Mouse (Mus musculus): ENCODE measurements around the gene Ccdc150. TPM values are rescaled to one million over a fixed set of nuclear protein-coding genes. Genes with fewer than 3 reads are reported as not detected.

Gene Ccdc150
- total RNA-seq (2021): not detected
- long read RNA-seq, experiment 1: 0 reads
- long read RNA-seq, experiment 2: 0 reads

GRCm38 (mm10) chr1:54250158-54250866 is at the start of gene Ccdc150:
Gene Ccdc150 (plus strand): TSS chr1:54250683.
- DNase-seq: peak; percentile 95

GRCm38 (mm10) chr1:54220273-54220672 is 30.2 kb upstream of the Ccdc150 start:
- no peak for DNase-seq

GRCm38 (mm10) chr1:54242722-54243121 is 7.8 kb upstream of the Ccdc150 start:
- no peak for DNase-seq

GRCm38 (mm10) chr1:54275552-54275951 is 25.1 kb downstream of the Ccdc150 start:
- no peak for DNase-seq

- no peak for DNase-seq
These were observed 29.1 kb downstream of the Ccdc150 start for GRCm38 (mm10) chr1:54279628-54280027.

GRCm38 (mm10) chr1:54280651-54281050 is 30.2 kb downstream of the Ccdc150 start:
- no peak for DNase-seq

- no peak for DNase-seq
These were observed 55.9 kb downstream of the Ccdc150 start for GRCm38 (mm10) chr1:54306404-54306803.

GRCm38 (mm10) chr1:54326647-54327046 is 76.2 kb downstream of the Ccdc150 start:
- DNase-seq: no peak

- no peak for DNase-seq
These were observed 77.5 kb downstream of the Ccdc150 start for GRCm38 (mm10) chr1:54327876-54328545.

- no peak for DNase-seq
These were observed 82.5 kb downstream of the Ccdc150 start for GRCm38 (mm10) chr1:54332988-54333387.

GRCm38 (mm10) chr1:54354786-54355185 is 104.3 kb downstream of the Ccdc150 start:
- no peak for DNase-seq

- DNase-seq: no peak
These were observed 105.0 kb downstream of the Ccdc150 start for GRCm38 (mm10) chr1:54355485-54355884.

GRCm38 (mm10) chr1:54356566-54356965 is 106.1 kb downstream of the Ccdc150 start:
- DNase-seq: peak; percentile 13

GRCm38 (mm10) chr1:54377506-54378051 is 127.1 kb downstream of the Ccdc150 start:
- no peak for DNase-seq

GRCm38 (mm10) chr1:54380978-54381914 is 130.8 kb downstream of the Ccdc150 start:
- DNase-seq: no peak

GRCm38 (mm10) chr1:54384221-54384620 is 133.7 kb downstream of the Ccdc150 start:
- DNase-seq: no peak

GRCm38 (mm10) chr1:54402736-54403135 is 152.3 kb downstream of the Ccdc150 start:
- no peak for DNase-seq

Other genes starting within 250 kb of the Ccdc150 start
- gene Hecw2, start 55.5 kb upstream of the Ccdc150 start, total RNA-seq (2021): 1 to 10 TPM; 3.1 to 4.3 TPM
- gene Gtf3c3, start 188.3 kb downstream of the Ccdc150 start, total RNA-seq (2021): 10 to 100 TPM in 1 of 2 experiments, 1 to 10 TPM in 1; 8.8 to 10.2 TPM

Measured in gastrocnemius, postnatal 25 days (tissue).